In the genomic region with DNA sequence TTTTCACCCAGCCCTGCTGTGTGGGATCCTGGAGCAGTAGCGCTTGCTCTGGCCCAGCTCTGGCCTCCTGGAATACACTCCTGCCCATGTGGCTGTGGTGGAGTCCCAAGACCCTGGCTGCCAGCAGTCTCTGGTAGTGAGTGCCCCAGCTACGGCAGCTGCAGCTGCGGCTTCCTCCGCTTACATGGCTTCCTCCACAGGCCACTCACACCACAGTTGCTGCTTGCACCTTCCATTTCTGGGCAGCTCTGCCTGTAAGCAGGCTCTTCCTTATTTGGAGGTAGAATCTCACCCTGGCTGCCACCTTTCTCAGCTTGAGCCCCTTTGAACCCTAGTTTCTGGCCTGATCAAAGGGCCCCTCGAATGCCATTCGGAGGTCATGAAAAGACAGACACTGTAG, we compare ENCODE assay signal across 8 mouse cellular contexts. TPM values are rescaled to one million over a fixed set of nuclear protein-coding genes. Genes with fewer than 3 reads are reported as not detected.
DNase-seq lines count a peak whose midpoint lies in the region; ATAC-seq lines count a peak whose summit lies in the region.

No protein-coding gene starts in this region.

- no peak for ATAC-seq in hindbrain, embryonic 12.5 days (ENCODE audit: low FRiP score)
- no peak for ATAC-seq in hindbrain, embryonic 11.5 days (ENCODE audit: low FRiP score)
- peak; percentile 81 for ATAC-seq in megakaryocyte progenitor cell, adult 5-6 weeks (replicated peaks; ENCODE audit: poor library complexity)

- DNase-seq in hindbrain, embryonic 11.5 days (ENCODE audit: low spot score), result no peak
- peak; percentile 28 to 51 for DNase-seq in spleen, postnatal 36 days (ENCODE audit: low spot score in 2 of 2)
- DNase-seq in spleen, postnatal 14 days (ENCODE audit: low spot score in 2 of 2), result no peak
- no peak for DNase-seq in right cerebral cortex, postnatal 25 days
- no peak for DNase-seq in adrenal gland, adult (ENCODE audit: inconsistent age in 2 of 2, low spot score in 1 of 2)
- DNase-seq in embryo, embryonic 11 days, result no peak

- no peak overlapping the region for H3K9ac ChIP-seq in hindbrain, embryonic 12.5 days
- H3K9ac ChIP-seq in hindbrain, embryonic 11.5 days (ENCODE audit: low read depth, low read length), result no peak overlapping the region

- H3K4me1 ChIP-seq in hindbrain, embryonic 12.5 days, result peaks cover 34% of the 10 kb centered on the region
- peaks cover 8% of the 10 kb centered on the region for H3K4me1 ChIP-seq in hindbrain, embryonic 11.5 days (replicated peaks; ENCODE audit: control insufficient read depth, insufficient read depth, low read length)

- H3K27me3 ChIP-seq in hindbrain, embryonic 12.5 days, result no peaks in the 10 kb centered on the region
- H3K27me3 ChIP-seq in hindbrain, embryonic 11.5 days (ENCODE audit: control insufficient read depth, insufficient read depth, low read length), result no peaks in the 10 kb centered on the region

- no peaks in the 10 kb centered on the region for H3K9me3 ChIP-seq in hindbrain, embryonic 12.5 days (replicated peaks)
- no peaks in the 10 kb centered on the region for H3K9me3 ChIP-seq in hindbrain, embryonic 11.5 days (ENCODE audit: control insufficient read depth, low read length)

- H3K27ac ChIP-seq in hindbrain, embryonic 12.5 days, result peak overlapping the region; percentile 40; the same call in 1 of the 2 replicates
- H3K27ac ChIP-seq in hindbrain, embryonic 11.5 days (ENCODE audit: low read depth, low read length), result no peak overlapping the region

- no peak overlapping the region for H3K4me2 ChIP-seq in hindbrain, embryonic 12.5 days (replicated peaks)
- H3K4me2 ChIP-seq in hindbrain, embryonic 11.5 days (replicated peaks; ENCODE audit: low read depth, low read length), result no peak overlapping the region

- WGBS in hindbrain, embryonic 12.5 days, result 64% methylated on average over 6 of the region's 6 CpGs
- WGBS in hindbrain, embryonic 11.5 days, result 71% methylated on average over 6 of the region's 6 CpGs

- H3K36me3 ChIP-seq in hindbrain, embryonic 12.5 days, result no peaks in the 10 kb centered on the region
- no peaks in the 10 kb centered on the region for H3K36me3 ChIP-seq in hindbrain, embryonic 11.5 days (ENCODE audit: control insufficient read depth, insufficient read depth, low read length)

- H3K4me3 ChIP-seq in hindbrain, embryonic 12.5 days, result no peak overlapping the region
- no peak overlapping the region for H3K4me3 ChIP-seq in hindbrain, embryonic 11.5 days (ENCODE audit: low read depth, low read length)

RNA-seq across cellular contexts. Expression of a gene that starts 25.7 kb away (rescaled TPM):
- 40.2 and 43.0 TPM in 2 replicates for polyA plus RNA-seq in hindbrain, embryonic 12.5 days (2016; fragmentation: Nextera tagmentation; extraction: Ambion mirVana)
- polyA plus RNA-seq in hindbrain, embryonic 11.5 days (2014; fragmentation: Nextera tagmentation; extraction: Ambion mirVana), result 22.6 and 28.1 TPM in 2 replicates
- total RNA-seq in megakaryocyte progenitor cell, adult 5-6 weeks (2015), result 26.8 and 35.7 TPM in 2 replicates
- total RNA-seq in megakaryocyte progenitor cell, adult 5-6 weeks (2017), result 10.8 and 11.7 TPM in 2 replicates

Comparison
In these comparisons a context has a peak if more than half of its experiments do, and no peak if none do; other contexts are left out.
1. DNase-seq: peak in spleen, postnatal 36 days (2 of 2); none in hindbrain, embryonic 11.5 days (single experiment), spleen, postnatal 14 days (0 of 2), right cerebral cortex, postnatal 25 days (single experiment), adrenal gland, adult (0 of 2) and embryo, embryonic 11 days (single experiment).